Mouse (Mus musculus): ENCODE results near the gene H2-D1. TPM values are rescaled to one million over a fixed set of nuclear protein-coding genes. Genes with fewer than 3 reads are reported as not detected.

H2-D1 gene
- polyA plus RNA-seq, 1 experiment = 38.3 TPM

GRCm38 (mm10) chr17:35263523-35263883 is 973 bp downstream of the H2-D1 start:
- H3K36me3 ChIP-seq (ENCODE audit: control insufficient read depth, insufficient read depth) = no peaks in the 10 kb centered on the region
- no peak overlapping the region for H3K4me3 ChIP-seq
- H3ac ChIP-seq (ENCODE audit: control insufficient read depth, insufficient read length) = no peak overlapping the region
- no peaks in the 10 kb centered on the region for H3K27me3 ChIP-seq (ENCODE audit: control insufficient read depth, insufficient read depth, insufficient read length)
- TF ChIP-seq MYOD1 (IDR thresholded peaks at IDR 0.05; ENCODE audit: control insufficient read depth in 1 of 3, insufficient read length in 2 of 3, low read depth in 2 of 3) (no peak), TCF12 (IDR thresholded peaks at IDR 0.05; ENCODE audit: insufficient read depth, poor library complexity, severe bottlenecking) (no peak), USF1 (IDR thresholded peaks at IDR 0.05; ENCODE audit: low read depth) (no peak)
- H3K79me2 ChIP-seq (ENCODE audit: control insufficient read depth, insufficient read depth) = no peaks in the 10 kb centered on the region
- H3K4me2 ChIP-seq (ENCODE audit: low read depth) = no peak overlapping the region

- Histone ChIP-seq H3K79me2 (ENCODE audit: control insufficient read depth, insufficient read depth) (no peaks in the 10 kb centered on the region), H3ac (ENCODE audit: control insufficient read depth, insufficient read length) (no peak overlapping the region), H3K27me3 (ENCODE audit: control insufficient read depth, insufficient read depth, insufficient read length) (no peaks in the 10 kb centered on the region)
Measured at GRCm38 (mm10) chr17:35267399-35268086, 5.0 kb downstream of the H2-D1 start.

GRCm38 (mm10) chr17:35269653-35270347 is 7.3 kb downstream of the H2-D1 start:
- H3K36me3 ChIP-seq (ENCODE audit: control insufficient read depth, insufficient read depth) = no peaks in the 10 kb centered on the region
- no peak overlapping the region for H3K4me3 ChIP-seq
- H3K79me2 ChIP-seq (ENCODE audit: control insufficient read depth, insufficient read depth) = no peaks in the 10 kb centered on the region
- H3K27me3 ChIP-seq (ENCODE audit: control insufficient read depth, insufficient read depth, insufficient read length) = no peaks in the 10 kb centered on the region
- no peak for TF ChIP-seq POLR2A (IDR thresholded peaks at IDR 0.05; ENCODE audit: insufficient read length, low read depth)
- no peak for TF ChIP-seq MYOG (IDR thresholded peaks at IDR 0.05; ENCODE audit: control insufficient read depth in 1 of 3, insufficient read depth in 1 of 3, insufficient read length in 2 of 3, low read depth in 2 of 3)
- TF ChIP-seq SRF (IDR thresholded peaks at IDR 0.05; ENCODE audit: control insufficient read depth, insufficient read length, low read depth) = no peak
- no peak for TF ChIP-seq MAX (IDR thresholded peaks at IDR 0.05; ENCODE audit: low read depth)
- TF ChIP-seq POLR2AphosphoS2 (IDR thresholded peaks at IDR 0.05; ENCODE audit: insufficient read length, low read depth) = no peak
- no peak overlapping the region for H3K4me2 ChIP-seq (ENCODE audit: low read depth)
- no peak overlapping the region for H3ac ChIP-seq (ENCODE audit: control insufficient read depth, insufficient read length)

More at GRCm38 (mm10) chr17:35267399-35268086, 5.0 kb downstream of the H2-D1 start:
- no peaks in the 10 kb centered on the region for H3K36me3 ChIP-seq (ENCODE audit: control insufficient read depth, insufficient read depth)
- H3K4me3 ChIP-seq = no peak overlapping the region
- no peak overlapping the region for H3K4me2 ChIP-seq (ENCODE audit: low read depth)
- TF ChIP-seq POLR2AphosphoS2 (IDR thresholded peaks at IDR 0.05; ENCODE audit: insufficient read length, low read depth) = no peak
- no peak for TF ChIP-seq MAX (IDR thresholded peaks at IDR 0.05; ENCODE audit: low read depth)

GRCm38 (mm10) chr17:35272249-35272648 is 9.7 kb downstream of the H2-D1 start:
- no peaks in the 10 kb centered on the region for H3K27me3 ChIP-seq (ENCODE audit: control insufficient read depth, insufficient read depth, insufficient read length)
- no peak overlapping the region for H3K4me2 ChIP-seq (ENCODE audit: low read depth)
- no peaks in the 10 kb centered on the region for H3K79me2 ChIP-seq (ENCODE audit: control insufficient read depth, insufficient read depth)
- TF ChIP-seq SRF (IDR thresholded peaks at IDR 0.05; ENCODE audit: control insufficient read depth, insufficient read length, low read depth) = no peak
- TF ChIP-seq TCF12 (IDR thresholded peaks at IDR 0.05; ENCODE audit: insufficient read depth, poor library complexity, severe bottlenecking) = no peak
- no peak for TF ChIP-seq POLR2AphosphoS2 (IDR thresholded peaks at IDR 0.05; ENCODE audit: insufficient read length, low read depth)
- no peak for TF ChIP-seq MYOG (IDR thresholded peaks at IDR 0.05; ENCODE audit: control insufficient read depth in 1 of 3, insufficient read depth in 1 of 3, insufficient read length in 2 of 3, low read depth in 2 of 3)
- no peak for TF ChIP-seq E2F4 (IDR thresholded peaks at IDR 0.05; ENCODE audit: insufficient read depth)
- TF ChIP-seq POLR2A (IDR thresholded peaks at IDR 0.05; ENCODE audit: insufficient read length, low read depth) = no peak
- H3ac ChIP-seq (ENCODE audit: control insufficient read depth, insufficient read length) = no peak overlapping the region
- H3K4me3 ChIP-seq = no peak overlapping the region
- H3K36me3 ChIP-seq (ENCODE audit: control insufficient read depth, insufficient read depth) = no peaks in the 10 kb centered on the region

- Histone ChIP-seq H3K4me2 (ENCODE audit: low read depth) (no peak overlapping the region), H3K36me3 (ENCODE audit: control insufficient read depth, insufficient read depth) (no peaks in the 10 kb centered on the region), H3ac (ENCODE audit: control insufficient read depth, insufficient read length) (no peak overlapping the region), H3K27me3 (ENCODE audit: control insufficient read depth, insufficient read depth, insufficient read length) (no peaks in the 10 kb centered on the region), H3K4me3 (no peak overlapping the region), H3K79me2 (ENCODE audit: control insufficient read depth, insufficient read depth) (no peaks in the 10 kb centered on the region)
- TF ChIP-seq E2F4 (IDR thresholded peaks at IDR 0.05; ENCODE audit: insufficient read depth) = no peak
- no peak for TF ChIP-seq CEBPB (IDR thresholded peaks at IDR 0.05; ENCODE audit: insufficient read depth, poor library complexity, severe bottlenecking)
Measured at GRCm38 (mm10) chr17:35274770-35275169, 12.2 kb downstream of the H2-D1 start.

GRCm38 (mm10) chr17:35276304-35276864 is 13.9 kb downstream of the H2-D1 start:
- Histone ChIP-seq H3K36me3 (ENCODE audit: control insufficient read depth, insufficient read depth) (no peaks in the 10 kb centered on the region), H3K27me3 (ENCODE audit: control insufficient read depth, insufficient read depth, insufficient read length) (no peaks in the 10 kb centered on the region), H3K4me2 (ENCODE audit: low read depth) (no peak overlapping the region), H3ac (ENCODE audit: control insufficient read depth, insufficient read length) (no peak overlapping the region), H3K79me2 (ENCODE audit: control insufficient read depth, insufficient read depth) (no peaks in the 10 kb centered on the region), H3K4me3 (no peak overlapping the region)
- TF ChIP-seq POLR2A (IDR thresholded peaks at IDR 0.05; ENCODE audit: insufficient read length, low read depth) (no peak), MAX (IDR thresholded peaks at IDR 0.05; ENCODE audit: low read depth) (no peak), SRF (IDR thresholded peaks at IDR 0.05; ENCODE audit: control insufficient read depth, insufficient read length, low read depth) (no peak), POLR2AphosphoS2 (IDR thresholded peaks at IDR 0.05; ENCODE audit: insufficient read length, low read depth) (no peak), USF1 (IDR thresholded peaks at IDR 0.05; ENCODE audit: low read depth) (no peak), TCF3 (IDR thresholded peaks at IDR 0.05; ENCODE audit: insufficient read length, low read depth) (no peak), E2F4 (IDR thresholded peaks at IDR 0.05; ENCODE audit: insufficient read depth) (no peak), MYOG (IDR thresholded peaks at IDR 0.05; ENCODE audit: control insufficient read depth in 1 of 3, insufficient read depth in 1 of 3, insufficient read length in 2 of 3, low read depth in 2 of 3) (no peak), MYOD1 (IDR thresholded peaks at IDR 0.05; ENCODE audit: control insufficient read depth in 1 of 3, insufficient read length in 2 of 3, low read depth in 2 of 3) (no peak), TCF12 (IDR thresholded peaks at IDR 0.05; ENCODE audit: insufficient read depth, poor library complexity, severe bottlenecking) (no peak), REST (IDR thresholded peaks at IDR 0.05; ENCODE audit: insufficient read depth, insufficient read length) (no peak), CEBPB (IDR thresholded peaks at IDR 0.05; ENCODE audit: insufficient read depth, poor library complexity, severe bottlenecking) (no peak)

Data from myocyte (in vitro differentiated cells).